Mouse (Mus musculus) retina, postnatal 1 day (tissue): ENCODE measurements at regions not wholly inside any gene's neighbourhood (a gene's known extent, or its start where the extent isn't known, plus 50 kb on each side); places are given as distances from the start of the nearest gene placed in this dataset.

Source experiments
- DNase-seq: peaks from one replicate; pipeline ENCODE4 v3.0.0-alpha.2; 2012

GRCm38 (mm10) chr16:74739194-74740135 is 327.8 kb upstream of the Robo2 start:
- DNase-seq = no peak

- DNase-seq = no peak
Measured at GRCm38 (mm10) chr16:74732940-74733776, 321.5 kb upstream of the Robo2 start.

DNA sequence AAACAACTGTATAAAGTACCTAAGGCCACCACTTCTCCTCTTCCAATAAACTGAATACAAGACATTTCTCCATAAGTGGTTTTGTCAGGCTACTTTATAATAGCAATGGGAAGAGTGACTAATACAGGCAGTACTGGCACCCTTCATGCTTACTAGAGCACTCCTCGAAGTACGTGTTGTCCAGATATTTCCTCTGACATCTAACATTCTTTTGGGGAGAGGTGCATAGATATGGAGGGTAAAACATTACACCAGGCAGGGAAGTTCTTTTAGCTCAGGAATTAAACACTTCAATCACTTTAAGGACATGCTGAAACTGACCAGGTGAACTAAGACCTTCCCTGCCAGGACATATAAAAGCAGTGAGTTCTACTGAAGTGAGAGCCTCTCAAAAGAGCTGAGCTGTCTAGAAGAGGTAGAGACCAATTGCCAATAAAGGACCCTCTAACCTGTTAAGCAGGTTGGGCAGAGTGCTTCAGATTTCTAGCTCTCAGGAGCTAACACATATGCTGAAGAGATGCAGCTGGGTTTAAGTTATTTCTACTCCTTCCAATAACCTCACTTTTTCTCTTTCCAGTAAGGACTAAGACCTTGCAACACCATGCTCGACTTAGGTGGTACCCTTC is 318.7 kb upstream of the Robo2 start:
- no peak for DNase-seq

DNA sequence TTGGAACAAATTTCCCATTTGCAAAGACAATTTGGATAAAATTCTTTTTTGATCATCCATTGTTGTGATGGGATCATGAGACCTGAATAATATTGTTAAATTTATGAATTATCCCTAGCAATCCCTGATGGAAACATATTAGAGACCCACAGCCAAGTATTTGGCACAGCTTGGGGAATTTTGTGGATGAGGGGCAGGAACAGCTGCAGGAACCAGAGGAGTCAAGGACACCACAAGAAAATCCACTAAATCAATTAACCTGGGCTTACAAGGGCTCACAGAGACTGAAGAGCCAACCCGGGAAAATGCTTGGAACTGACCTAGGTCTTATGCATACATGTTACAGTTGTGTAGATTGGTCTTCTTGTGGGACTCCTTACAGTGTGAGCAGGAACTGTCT is 311.6 kb upstream of the Robo2 start:
- no peak for DNase-seq

GRCm38 (mm10) chr16:74718154-74718553 is 306.5 kb upstream of the Robo2 start:
- DNase-seq = no peak

- no peak for DNase-seq
Measured at GRCm38 (mm10) chr16:74717622-74718021, 306.0 kb upstream of the Robo2 start.

DNA sequence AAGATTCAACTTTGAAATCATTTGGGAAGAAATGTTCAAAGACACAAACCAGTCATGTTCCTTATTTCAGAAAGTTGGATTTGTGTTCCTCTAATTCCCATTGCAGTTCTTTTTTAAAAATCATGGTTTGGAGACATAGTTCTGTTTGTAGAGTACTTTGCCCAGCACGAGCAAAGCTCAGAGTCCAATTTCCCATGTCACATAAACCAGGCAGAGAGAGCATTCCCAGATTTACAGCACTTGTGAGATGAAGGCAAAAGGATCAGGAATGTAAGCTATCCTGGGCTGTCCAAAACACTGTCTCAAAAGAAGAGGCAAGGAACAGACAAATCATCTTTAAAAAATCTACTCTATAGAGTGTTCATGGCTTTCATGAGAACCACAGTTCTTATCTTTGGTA is 303.3 kb upstream of the Robo2 start:
- DNase-seq = no peak

GRCm38 (mm10) chr16:74712515-74712914 is 300.9 kb upstream of the Robo2 start:
- DNase-seq = no peak

DNA sequence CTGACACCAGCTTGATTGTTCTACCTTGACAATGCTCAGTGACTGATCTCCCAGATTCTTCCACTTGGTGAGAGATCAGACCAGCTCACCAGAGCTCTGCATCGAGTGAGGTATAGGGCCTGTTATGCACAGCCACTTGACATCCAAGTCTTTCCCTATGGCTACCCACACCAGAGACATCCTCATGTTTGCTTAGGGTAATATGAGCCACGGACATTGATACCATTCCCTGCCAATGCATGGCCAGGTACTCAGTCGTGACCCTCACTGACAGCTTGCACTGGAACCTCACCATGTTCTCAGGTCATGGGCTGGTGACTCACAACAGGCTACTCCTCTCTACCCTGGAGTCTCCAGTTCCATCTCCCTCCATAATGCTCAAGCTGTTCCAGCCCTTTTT is 290.4 kb upstream of the Robo2 start:
- no peak for DNase-seq

DNA sequence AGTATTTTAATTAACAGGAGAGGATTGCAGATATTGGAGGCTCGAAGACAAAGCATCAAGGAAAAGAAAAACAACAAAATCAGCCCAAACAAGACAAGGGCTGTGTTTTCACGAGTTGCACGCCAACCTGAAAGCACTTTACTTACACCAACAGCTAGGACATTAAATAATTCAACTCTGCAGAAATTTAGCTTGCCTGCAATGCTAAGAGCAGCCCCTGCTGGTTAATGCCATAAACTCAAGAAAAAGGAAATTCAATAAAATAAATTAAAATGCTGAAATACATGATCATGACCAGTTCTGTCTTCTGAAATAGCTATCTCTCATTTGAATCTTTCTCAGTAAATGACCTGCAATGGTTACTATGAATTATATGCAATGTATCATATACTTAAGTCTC is 271.7 kb upstream of the Robo2 start:
- DNase-seq = peak; percentile 24

- DNase-seq = peak; percentile 70
Measured at GRCm38 (mm10) chr16:74675586-74675985, 264.0 kb upstream of the Robo2 start.

DNA sequence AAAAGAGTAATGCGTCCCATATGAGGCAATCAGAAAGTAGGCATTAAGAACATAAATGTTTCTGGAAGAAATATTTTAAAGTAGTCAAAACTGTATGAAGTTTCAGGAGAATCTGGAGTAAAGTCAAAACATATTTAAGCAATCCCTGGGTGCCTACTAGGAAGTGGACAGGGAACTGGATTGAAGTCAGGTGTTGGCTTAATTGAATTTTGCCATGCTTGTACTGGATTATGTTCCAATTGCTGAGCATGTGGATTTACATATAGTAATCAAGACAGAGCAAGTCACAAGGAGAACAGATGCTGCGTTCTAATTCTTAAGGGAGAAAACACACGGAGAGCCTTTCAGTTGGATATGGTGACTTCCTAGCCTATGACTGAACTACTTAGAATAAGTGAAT is 259.8 kb upstream of the Robo2 start:
- DNase-seq = no peak

DNA sequence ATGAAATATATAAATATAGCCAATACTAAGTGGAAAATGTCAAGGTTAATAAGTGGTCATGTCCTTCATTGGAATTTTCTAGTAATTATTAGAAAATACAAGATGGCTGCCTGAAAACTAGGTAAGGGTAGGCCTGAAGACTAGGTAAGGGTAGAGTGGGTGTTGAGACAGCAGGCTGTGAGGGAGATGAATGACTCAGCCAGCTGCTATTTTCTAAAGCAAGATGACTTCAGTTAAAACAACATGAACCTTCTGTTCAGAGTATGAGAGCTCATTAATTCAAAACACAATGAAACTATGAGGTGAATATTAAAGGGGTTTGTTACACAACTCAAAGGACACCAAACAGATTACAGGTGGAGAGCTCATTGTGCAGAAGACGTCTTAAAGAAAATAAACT is 252.7 kb upstream of the Robo2 start:
- DNase-seq = no peak

- no peak for DNase-seq
Measured at GRCm38 (mm10) chr16:74651244-74651643, 239.6 kb upstream of the Robo2 start.

DNA sequence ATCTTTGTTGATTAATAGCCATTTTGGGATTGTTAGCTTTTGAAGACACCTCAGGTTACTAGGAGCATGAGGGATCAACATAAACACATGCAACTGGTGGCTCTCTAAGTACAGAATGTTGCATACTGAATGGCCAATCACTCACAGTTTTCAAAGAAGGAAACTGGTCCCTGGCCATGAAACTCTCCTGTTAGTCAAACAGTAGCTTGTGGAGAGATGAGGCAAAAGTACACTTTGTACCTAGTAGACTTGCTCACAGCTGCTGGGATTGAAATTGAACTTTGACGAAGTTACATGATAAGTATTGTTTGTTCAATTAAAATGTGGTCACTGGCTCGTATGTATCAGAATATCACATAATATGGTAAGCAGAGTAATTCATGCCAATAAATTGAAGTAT is 237.6 kb upstream of the Robo2 start:
- no peak for DNase-seq

DNA sequence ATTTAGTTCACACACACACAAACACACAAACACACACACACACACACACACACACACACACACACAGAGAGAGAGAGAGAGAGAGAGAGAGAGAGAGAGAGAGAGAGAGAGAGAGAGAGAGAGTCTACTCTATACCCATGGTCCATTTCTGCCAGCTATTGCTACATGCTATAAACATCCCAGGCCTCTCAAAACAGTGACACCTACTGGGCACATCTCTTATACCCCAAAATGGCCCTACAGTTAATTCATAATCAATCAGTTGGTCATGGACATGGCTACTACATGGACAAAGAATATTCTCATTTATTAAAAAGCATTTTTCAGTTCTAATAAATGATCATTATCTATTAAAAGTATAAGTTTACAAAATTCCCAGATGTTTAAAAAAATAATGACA is 236.8 kb upstream of the Robo2 start:
- DNase-seq = no peak

- peak; percentile 57 for DNase-seq
Measured at GRCm38 (mm10) chr16:74644750-74645366, 233.2 kb upstream of the Robo2 start.

GRCm38 (mm10) chr16:74639805-74640204 is 228.2 kb upstream of the Robo2 start:
- DNase-seq = no peak

DNA sequence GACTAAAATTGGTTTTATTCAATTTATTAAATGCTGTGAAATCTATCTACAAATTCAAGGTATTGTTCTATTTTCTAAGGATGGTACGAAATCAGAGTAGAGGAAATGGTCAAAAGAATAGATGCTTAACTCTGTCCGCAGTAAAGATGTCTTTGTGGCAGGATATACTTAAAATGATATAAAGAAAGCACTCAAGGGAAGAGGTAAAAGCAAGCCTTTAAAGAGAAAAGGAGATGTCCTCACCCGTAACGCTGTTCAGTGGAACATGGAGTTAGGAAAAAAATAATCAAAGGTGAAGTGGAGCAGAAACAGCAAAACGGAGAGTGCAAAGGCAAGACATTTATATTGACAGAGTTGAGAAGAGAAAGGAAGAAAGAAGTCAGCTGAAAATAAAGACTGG is 226.0 kb upstream of the Robo2 start:
- peak; percentile 38 for DNase-seq

GRCm38 (mm10) chr16:74625783-74626182 is 214.2 kb upstream of the Robo2 start:
- no peak for DNase-seq

GRCm38 (mm10) chr16:74612072-74612471 is 200.4 kb upstream of the Robo2 start:
- DNase-seq = no peak

DNA sequence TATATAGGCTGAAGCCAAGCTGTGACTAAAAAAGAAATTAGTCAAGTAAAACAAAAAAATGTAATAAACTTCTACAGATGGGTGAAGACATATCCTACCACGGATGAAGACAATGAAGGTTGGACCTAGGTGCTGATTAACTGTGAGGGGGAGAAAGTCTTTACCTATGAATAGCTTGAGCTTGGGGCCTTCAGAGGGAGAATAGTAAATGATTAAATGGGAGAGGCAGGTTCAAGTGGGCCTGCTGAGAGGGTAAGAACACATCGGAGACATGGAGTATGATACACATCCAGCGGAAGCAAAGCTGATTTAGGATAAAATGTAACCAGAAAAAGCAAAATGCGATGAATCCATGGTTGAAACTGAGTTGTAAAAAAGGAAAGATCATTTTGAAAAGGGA is 197.9 kb upstream of the Robo2 start:
- DNase-seq = no peak

GRCm38 (mm10) chr16:74598361-74598760 is 186.7 kb upstream of the Robo2 start:
- no peak for DNase-seq
